In genomic region chr2:19682997-19683396, GRCm38 (mm10) we compare ENCODE assay signal across 8 mouse cellular contexts. TPM values are rescaled to one million over a fixed set of nuclear protein-coding genes. Genes with fewer than 3 reads are reported as not detected.
A peak's percentile ranks its signal among the peaks of the same experiment; 100 is the strongest.
DNase-seq lines count a peak whose midpoint lies in the region; ATAC-seq and TF ChIP-seq lines count a peak whose summit lies in the region.

No protein-coding gene starts in this region.

- no peaks in the 10 kb centered on the region for H3K4me1 ChIP-seq in liver, postnatal 0 days (ENCODE audit: insufficient read depth)
- H3K4me1 ChIP-seq in hindbrain, embryonic 16.5 days (ENCODE audit: control insufficient read depth, insufficient read depth, low read depth, low read length): no peaks in the 10 kb centered on the region

- no peak overlapping the region for H3K27ac ChIP-seq in liver, postnatal 0 days (ENCODE audit: low read depth)
- H3K27ac ChIP-seq in hindbrain, embryonic 16.5 days (ENCODE audit: low read depth, low read length): no peak overlapping the region

- H3K9me3 ChIP-seq in liver, postnatal 0 days (ENCODE audit: low read length): no peaks in the 10 kb centered on the region
- H3K9me3 ChIP-seq in hindbrain, embryonic 16.5 days (ENCODE audit: control insufficient read depth, low read length): no peaks in the 10 kb centered on the region

- DNase-seq in urinary bladder, postnatal 14 days (ENCODE audit: low spot score): peak; percentile 16
- DNase-seq in urinary bladder, adult 2 months (ENCODE audit: low spot score): no peak
- peak; percentile 37 for DNase-seq in adrenal gland, postnatal 14 days
- peak; percentile 37 for DNase-seq in liver, postnatal 0 days
- DNase-seq in thymus, postnatal 25 days: peak; percentile 68
- DNase-seq in right cerebral cortex, postnatal 14 days: no peak
- DNase-seq in MN1 (ENCODE audit: low spot score): no peak

- peak; percentile 85 for TF ChIP-seq CTCF in liver, postnatal 0 days (IDR thresholded peaks at IDR 0.05; ENCODE audit: low read depth)

- H3K27me3 ChIP-seq in liver, postnatal 0 days (ENCODE audit: insufficient read depth, low read length): no peaks in the 10 kb centered on the region
- H3K27me3 ChIP-seq in hindbrain, embryonic 16.5 days (replicated peaks; ENCODE audit: control insufficient read depth, insufficient read depth, low read length): no peaks in the 10 kb centered on the region

- no peak overlapping the region for H3K9ac ChIP-seq in liver, postnatal 0 days (replicated peaks)
- no peak overlapping the region for H3K9ac ChIP-seq in hindbrain, embryonic 16.5 days (ENCODE audit: low read depth, low read length)

- no peak overlapping the region for H3K4me2 ChIP-seq in liver, postnatal 0 days (ENCODE audit: low read depth, low read length)
- no peak overlapping the region for H3K4me2 ChIP-seq in hindbrain, embryonic 16.5 days (ENCODE audit: low read length)

- no peaks in the 10 kb centered on the region for H3K36me3 ChIP-seq in liver, postnatal 0 days (replicated peaks; ENCODE audit: insufficient read depth, low read length)
- H3K36me3 ChIP-seq in hindbrain, embryonic 16.5 days (ENCODE audit: control insufficient read depth, insufficient read depth, low read length): no peaks in the 10 kb centered on the region

- TF ChIP-seq EP300 in liver, postnatal 0 days (IDR thresholded peaks at IDR 0.05; ENCODE audit: low read depth): no peak

- 0 out of 2 replicates have a peak, but pooled peaks have one; percentile 44 for ATAC-seq in liver, postnatal 0 days
- no peak for ATAC-seq in hindbrain, embryonic 16.5 days

- WGBS in liver, postnatal 0 days (ENCODE audit: insufficient replicate concordance): 40% methylated on average over 3 of the region's 3 CpGs
- WGBS in hindbrain, embryonic 16.5 days: 49% methylated on average over 3 of the region's 3 CpGs

- no peak overlapping the region for H3K4me3 ChIP-seq in liver, postnatal 0 days (ENCODE audit: low read depth, low read length)
- H3K4me3 ChIP-seq in hindbrain, embryonic 16.5 days (ENCODE audit: low read length): no peak overlapping the region

RNA-seq across cellular contexts. Expression of gene Otud1, which starts 25.4 kb away (rescaled TPM):
- polyA plus RNA-seq in urinary bladder, adult 2 months (2012; rRNA removed): 5.6 and 7.7 TPM in 2 replicates
- 7.8 and 10.7 TPM in 2 replicates for total RNA-seq in adrenal gland, postnatal 14 days (2021)
- 1.3 and 1.4 TPM in 2 replicates for polyA plus RNA-seq in liver, postnatal 0 days (2015; fragmentation: Nextera tagmentation; extraction: Ambion mirVana)
- 1.3 and 1.5 TPM in 2 replicates for polyA plus RNA-seq in hindbrain, embryonic 16.5 days (2015; fragmentation: Nextera tagmentation; extraction: Ambion mirVana)

Comparison
In these comparisons a context has a peak if more than half of its experiments do, and no peak if none do; other contexts are left out.
1. DNase-seq: peak in urinary bladder, postnatal 14 days (single experiment), adrenal gland, postnatal 14 days (single experiment), liver, postnatal 0 days (single experiment) and thymus, postnatal 25 days (single experiment); none in urinary bladder, adult 2 months (single experiment), right cerebral cortex, postnatal 14 days (single experiment) and MN1 (single experiment).